Mouse (Mus musculus) small intestine, adult 2 months (tissue): Measurements from ENCODE around the gene Ptchd4.

Experiments
- CTCF ChIP-seq: fragments of 200-500 bp; IDR thresholded peaks from 2 replicates; pipeline ENCODE4 v1.5.1; 2012; ENCODE audit warnings: low read depth, mild to moderate bottlenecking, control low read depth, inconsistent platforms, low read length, moderate library complexity, mixed read lengths; ENCODE audit not compliant: insufficient replicate concordance, insufficient read length; ENCODE audit errors: extremely low read depth
- POLR2A ChIP-seq: fragments of 200-500 bp; IDR thresholded peaks from 2 replicates; pipeline ENCODE4 v1.6.1; 2012; ENCODE audit warnings: low read depth, mild to moderate bottlenecking, control low read depth, inconsistent platforms, low read length, moderate library complexity

GRCm38 (mm10) chr17:42286255-42286654, 29.5 kb upstream of the Ptchd4 start:
- TF ChIP-seq CTCF (no peak), POLR2A (no peak)
